Mouse (Mus musculus) neural tube, embryonic 11.5 days (tissue): ENCODE measurements at regions not wholly inside any gene's neighbourhood (a gene's known extent, or its start where the extent isn't known, plus 50 kb on each side); places are given as distances from the start of the nearest gene placed in this dataset.

Experiments
- ATAC-seq: fragments of 200-750 bp; cut with Nextera tagmentation; 2 replicates; pipeline ENCODE4 v1.8.0; 2017; ENCODE audit warnings: moderate number of reproducible peaks, mild to moderate bottlenecking, moderate TSS enrichment, moderate library complexity; ENCODE audit not compliant: insufficient read depth, low FRiP score, low TSS enrichment
- DNase-seq: peaks from one replicate; pipeline ENCODE4 v3.0.0-alpha.2; 2015; ENCODE audit warnings: low spot score
- H3K27ac ChIP-seq: fragments of 300-500 bp; sonication (generic); 2 replicates; pipeline ENCODE4 v1.5.1; 2014; ENCODE audit warnings: low read depth, mild to moderate bottlenecking, low read length
- H3K27me3 ChIP-seq: fragments of 300-500 bp; sonication (generic); 2 replicates; pipeline ENCODE4 v1.6.1; 2014; ENCODE audit warnings: mild to moderate bottlenecking, low read length, mixed read lengths; ENCODE audit not compliant: control insufficient read depth, insufficient read depth
- H3K36me3 ChIP-seq: fragments of 300-500 bp; sonication (generic); 2 replicates; pipeline ENCODE4 v1.6.1; 2014; ENCODE audit warnings: mild to moderate bottlenecking, low read length, moderate library complexity, mixed read lengths; ENCODE audit not compliant: control insufficient read depth, insufficient read depth
- H3K4me1 ChIP-seq: fragments of 300-500 bp; sonication (generic); 2 replicates; pipeline ENCODE4 v1.6.1; 2014; ENCODE audit warnings: low read length, mixed read lengths; ENCODE audit not compliant: control insufficient read depth, insufficient read depth
- H3K4me2 ChIP-seq: fragments of 300-500 bp; sonication (generic); 2 replicates; pipeline ENCODE4 v1.6.1; 2014; ENCODE audit warnings: low read depth, mild to moderate bottlenecking, moderate library complexity
- H3K4me3 ChIP-seq: fragments of 300-500 bp; sonication (generic); 2 replicates; pipeline ENCODE4 v1.5.1; 2014; ENCODE audit warnings: low read depth, low read length
- H3K9ac ChIP-seq: fragments of 300-500 bp; sonication (generic); 2 replicates; pipeline ENCODE4 v1.6.1; 2014; ENCODE audit warnings: mild to moderate bottlenecking, low read length
- H3K9me3 ChIP-seq: fragments of 300-500 bp; sonication (generic); 2 replicates; pipeline ENCODE4 v1.6.1; 2016; ENCODE audit warnings: low read length; ENCODE audit not compliant: control insufficient read depth
- WGBS: fragments of 180-500 bp; shearing (Covaris S2); extraction: QIAGEN DNeasy Blood & Tissue Kit; methylation state at CpG from one replicate; pipeline ENCODE4 v1.1.7; 2014; 5-methylcytosine and 5-hydroxymethylcytosine counted together

DNA sequence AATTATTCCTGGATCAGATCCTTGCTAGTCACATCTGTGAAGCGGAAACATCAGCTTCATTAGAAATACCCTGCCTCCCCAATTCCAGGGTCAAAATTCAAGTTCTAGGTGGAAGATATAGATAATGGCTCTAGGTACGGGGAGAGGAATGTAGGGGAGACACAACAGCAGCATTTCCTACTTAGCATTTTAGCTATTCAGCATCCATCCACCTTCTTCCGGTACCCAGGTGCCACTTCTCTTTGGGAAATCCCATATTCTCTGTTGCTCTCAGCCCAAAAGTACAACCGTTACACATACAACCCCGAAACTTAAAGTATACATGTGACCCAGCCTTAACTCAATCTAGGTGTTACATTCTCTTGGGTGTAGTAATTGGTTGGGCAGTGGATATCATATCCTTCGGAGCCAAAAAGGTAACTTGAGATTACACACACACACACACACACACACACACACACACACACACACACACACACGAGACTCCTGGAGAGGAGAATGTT is 112.9 kb downstream of the Zfp36l1 start:
- Histone ChIP-seq H3K4me1 (no peaks in the 10 kb centered on the region), H3K9me3 (no peaks in the 10 kb centered on the region), H3K27ac (no peak overlapping the region), H3K27me3 (no peaks in the 10 kb centered on the region), H3K9ac (no peak overlapping the region), H3K4me3 (no peak overlapping the region), H3K36me3 (no peaks in the 10 kb centered on the region), H3K4me2 (no peak overlapping the region)
- DNase-seq, result no peak
- WGBS, result 88% methylated on average over 7 of the region's 7 CpGs
- no peak for ATAC-seq

GRCm38 (mm10) chr12:79998788-79999187 is 114.0 kb downstream of the Zfp36l1 start:
- no peak overlapping the region for H3K4me2 ChIP-seq
- no peak for DNase-seq
- no peaks in the 10 kb centered on the region for H3K27me3 ChIP-seq
- no peak overlapping the region for H3K4me3 ChIP-seq
- no peak overlapping the region for H3K9ac ChIP-seq
- H3K36me3 ChIP-seq, result no peaks in the 10 kb centered on the region
- no peak overlapping the region for H3K27ac ChIP-seq
- H3K9me3 ChIP-seq, result no peaks in the 10 kb centered on the region
- no peak for ATAC-seq
- H3K4me1 ChIP-seq, result no peaks in the 10 kb centered on the region
- WGBS, result 88% methylated on average over 5 of the region's 5 CpGs

- no peaks in the 10 kb centered on the region for H3K27me3 ChIP-seq
- no peak for DNase-seq
- 90% methylated on average over 2 of the region's 2 CpGs for WGBS
- H3K27ac ChIP-seq, result no peak overlapping the region
- H3K4me1 ChIP-seq, result no peaks in the 10 kb centered on the region
- no peak overlapping the region for H3K4me3 ChIP-seq
- H3K9me3 ChIP-seq, result no peaks in the 10 kb centered on the region
- H3K4me2 ChIP-seq, result no peak overlapping the region
- H3K9ac ChIP-seq, result no peak overlapping the region
- no peaks in the 10 kb centered on the region for H3K36me3 ChIP-seq
- no peak for ATAC-seq
These were observed 114.5 kb downstream of the Zfp36l1 start for GRCm38 (mm10) chr12:79998339-79998738.

DNA sequence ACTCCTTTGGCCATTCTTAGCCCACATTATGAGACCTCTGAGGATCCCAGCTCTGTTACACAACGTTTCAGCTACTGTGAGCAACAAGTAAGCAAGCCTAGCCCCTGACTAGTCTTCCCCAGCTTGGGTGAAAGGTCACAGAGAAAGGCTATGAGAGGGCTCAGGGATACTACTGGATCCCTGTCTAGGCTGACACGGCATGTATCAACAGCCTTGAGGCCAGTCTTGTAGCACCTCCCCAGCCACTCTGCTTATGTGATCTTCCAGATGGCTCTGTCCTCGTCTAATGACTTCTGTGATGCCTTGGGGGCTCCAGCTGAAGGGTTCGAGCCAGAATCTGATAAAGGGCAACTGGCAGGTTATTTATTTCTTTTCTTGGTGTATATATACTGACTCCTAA is 115.6 kb downstream of the Zfp36l1 start:
- 72% methylated on average over 4 of the region's 4 CpGs for WGBS
- no peak overlapping the region for H3K27ac ChIP-seq

GRCm38 (mm10) chr12:79995521-79996094 is 117.2 kb downstream of the Zfp36l1 start:
- no peak overlapping the region for H3K4me3 ChIP-seq
- H3K9me3 ChIP-seq, result no peaks in the 10 kb centered on the region
- 91% methylated on average over 4 of the region's 4 CpGs for WGBS
- DNase-seq, result peak; percentile 5
- H3K9ac ChIP-seq, result no peak overlapping the region
- no peak for ATAC-seq
- H3K4me1 ChIP-seq, result no peaks in the 10 kb centered on the region
- no peak overlapping the region for H3K4me2 ChIP-seq
- H3K36me3 ChIP-seq, result no peaks in the 10 kb centered on the region
- H3K27ac ChIP-seq, result no peak overlapping the region
- H3K27me3 ChIP-seq, result no peaks in the 10 kb centered on the region

More for the DNA sequence above, 115.6 kb downstream of the Zfp36l1 start:
- ATAC-seq (no peak), DNase-seq (peak; percentile 7)
- Histone ChIP-seq H3K27me3 (no peaks in the 10 kb centered on the region), H3K4me1 (no peaks in the 10 kb centered on the region), H3K36me3 (no peaks in the 10 kb centered on the region), H3K4me2 (no peak overlapping the region), H3K4me3 (no peak overlapping the region), H3K9ac (no peak overlapping the region), H3K9me3 (no peaks in the 10 kb centered on the region)

- Histone ChIP-seq H3K9me3 (no peaks in the 10 kb centered on the region), H3K27me3 (no peaks in the 10 kb centered on the region), H3K27ac (peak overlapping the region; percentile 28; the same call in 1 of the 2 replicates), H3K4me1 (no peaks in the 10 kb centered on the region), H3K4me2 (no peak overlapping the region), H3K9ac (no peak overlapping the region), H3K36me3 (no peaks in the 10 kb centered on the region), H3K4me3 (no peak overlapping the region)
- DNase-seq (peak; percentile 44), ATAC-seq (no peak)
- WGBS, result 62% methylated on average over 5 of the region's 5 CpGs
These were observed 118.8 kb downstream of the Zfp36l1 start for GRCm38 (mm10) chr12:79993821-79994571.

DNA sequence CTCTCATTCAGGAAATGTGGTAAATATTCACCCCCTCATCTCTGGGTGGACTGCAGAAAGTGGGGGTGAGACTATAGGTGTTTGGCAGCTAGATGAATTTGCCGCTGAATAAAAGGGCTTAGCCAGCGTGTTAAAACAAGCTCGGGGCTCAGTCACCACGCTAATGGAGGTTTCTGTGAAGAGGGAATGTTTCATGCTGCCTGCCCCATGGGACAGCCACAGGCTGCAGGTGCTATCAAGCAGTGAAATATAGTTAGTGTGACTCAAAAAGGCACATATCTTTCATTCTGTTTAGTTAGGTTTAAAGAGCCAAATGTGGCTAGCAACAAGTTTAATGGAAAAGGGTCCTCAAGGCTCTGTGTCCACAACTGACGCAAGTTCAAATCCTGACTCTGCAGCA is 121.5 kb downstream of the Zfp36l1 start:
- no peak overlapping the region for H3K9ac ChIP-seq
- DNase-seq (peak; percentile 8), ATAC-seq (no peak)
- no peaks in the 10 kb centered on the region for H3K4me1 ChIP-seq
- H3K4me2 ChIP-seq, result no peak overlapping the region
- no peaks in the 10 kb centered on the region for H3K9me3 ChIP-seq
- no peak overlapping the region for H3K4me3 ChIP-seq
- WGBS, result 61% methylated on average over 5 of the region's 5 CpGs
- H3K36me3 ChIP-seq, result no peaks in the 10 kb centered on the region
- no peak overlapping the region for H3K27ac ChIP-seq
- H3K27me3 ChIP-seq, result no peaks in the 10 kb centered on the region

GRCm38 (mm10) chr12:79990751-79991150 is 122.1 kb downstream of the Zfp36l1 start:
- Histone ChIP-seq H3K4me1 (no peaks in the 10 kb centered on the region), H3K27ac (no peak overlapping the region), H3K36me3 (no peaks in the 10 kb centered on the region), H3K9me3 (no peaks in the 10 kb centered on the region), H3K4me2 (no peak overlapping the region), H3K27me3 (no peaks in the 10 kb centered on the region), H3K4me3 (no peak overlapping the region), H3K9ac (0 out of 2 replicates have a peak overlapping the region, but pooled peaks have one; percentile 9)
- ATAC-seq (no peak), DNase-seq (no peak)
- 43% methylated on average over 4 of the region's 4 CpGs for WGBS

DNA sequence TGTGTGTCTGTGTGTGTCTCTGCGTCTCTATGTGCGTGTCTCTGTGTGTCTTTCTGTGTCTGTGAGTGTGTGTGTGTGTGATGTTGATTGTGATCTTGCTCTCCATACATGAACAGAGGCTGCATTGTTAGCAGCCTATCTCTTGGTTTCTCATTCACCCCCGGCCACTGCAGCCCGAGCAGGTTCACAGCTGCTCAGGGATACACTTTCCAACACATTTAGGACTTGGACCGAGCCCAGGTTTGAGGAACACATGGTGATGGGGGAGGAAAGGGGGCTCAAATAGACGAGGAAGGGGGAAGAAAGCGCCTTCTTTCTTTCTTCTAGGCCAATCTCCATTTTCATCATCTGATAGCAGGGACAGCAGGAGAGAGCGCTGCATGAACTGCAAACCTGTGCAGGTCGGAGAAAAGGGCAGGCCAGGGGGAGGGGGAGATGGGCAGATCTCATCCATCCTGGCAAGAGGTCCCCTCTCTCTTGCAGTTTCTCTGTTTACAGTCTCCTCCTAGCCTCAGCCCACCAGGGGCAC is 123.2 kb downstream of the Zfp36l1 start:
- no peak for DNase-seq

More for the DNA sequence above, 123.2 kb downstream of the Zfp36l1 start:
- no peak overlapping the region for H3K27ac ChIP-seq
- H3K4me2 ChIP-seq, result no peak overlapping the region
- ATAC-seq, result no peak
- no peak overlapping the region for H3K9ac ChIP-seq
- WGBS, result 75% methylated on average over 8 of the region's 9 CpGs
- H3K4me1 ChIP-seq, result no peaks in the 10 kb centered on the region
- H3K27me3 ChIP-seq, result no peaks in the 10 kb centered on the region
- no peak overlapping the region for H3K4me3 ChIP-seq
- H3K9me3 ChIP-seq, result no peaks in the 10 kb centered on the region
- H3K36me3 ChIP-seq, result no peaks in the 10 kb centered on the region
